Mouse (Mus musculus) forebrain, embryonic 16.5 days (tissue): ENCODE results near the gene Ncor2. TPM values are rescaled to one million over a fixed set of nuclear protein-coding genes. Genes with fewer than 3 reads are reported as not detected.

Source experiments
- ATAC-seq: fragments of 200-750 bp; cut with Nextera tagmentation; 2 replicates; pipeline ENCODE4 v1.8.0; 2017; ENCODE audit warnings: mild to moderate bottlenecking, moderate library complexity
- H3K27ac ChIP-seq: fragments of 300-500 bp; sonication (generic); 2 replicates; pipeline ENCODE4 v1.5.1; 2014; ENCODE audit warnings: low read length, control low read depth
- H3K27me3 ChIP-seq: fragments of 300-500 bp; sonication (generic); replicated peaks from 2 replicates; pipeline ENCODE4 v1.6.1; 2014; ENCODE audit warnings: low read length; ENCODE audit not compliant: control insufficient read depth, insufficient read depth
- H3K36me3 ChIP-seq: fragments of 300-500 bp; sonication (generic); 2 replicates; pipeline ENCODE4 v1.6.1; 2014; ENCODE audit not compliant: control insufficient read depth, insufficient read depth
- H3K4me1 ChIP-seq: fragments of 300-500 bp; sonication (generic); replicated peaks from 2 replicates; pipeline ENCODE4 v1.6.1; 2014; ENCODE audit warnings: low read length; ENCODE audit not compliant: control insufficient read depth, insufficient read depth
- H3K4me2 ChIP-seq: fragments of 300-500 bp; sonication (generic); 2 replicates; pipeline ENCODE4 v1.6.1; 2014; ENCODE audit warnings: mild to moderate bottlenecking, low read length, control low read depth
- H3K4me3 ChIP-seq: fragments of 300-500 bp; sonication (generic); replicated peaks from 2 replicates; pipeline ENCODE4 v1.5.1; 2014; ENCODE audit warnings: mild to moderate bottlenecking, low read length, control low read depth
- H3K9ac ChIP-seq: fragments of 300-500 bp; sonication (generic); replicated peaks from 2 replicates; pipeline ENCODE4 v1.6.1; 2014; ENCODE audit warnings: low read depth, low read length, control low read depth
- H3K9me3 ChIP-seq: fragments of 300-500 bp; sonication (generic); 2 replicates; pipeline ENCODE4 v1.6.1; 2016; ENCODE audit warnings: low read length; ENCODE audit not compliant: control insufficient read depth
- WGBS: fragments of 180-500 bp; shearing (Covaris S2); extraction: QIAGEN DNeasy Blood & Tissue Kit; methylation state at CpG from one replicate; pipeline ENCODE4 v1.1.7; 2014; 5-methylcytosine and 5-hydroxymethylcytosine counted together
- polyA plus RNA-seq: library from polyadenylated mRNA; unstranded; fragments of >200 nt; fragmentation: Nextera tagmentation; extraction: Ambion mirVana; gene quantifications from 2 replicates; pipeline ENCODE4 v1.2.1, GENCODE M21; 2015

Gene Ncor2
- polyA plus RNA-seq, 1 experiment from 2014 or later = 26.5 TPM

DNA sequence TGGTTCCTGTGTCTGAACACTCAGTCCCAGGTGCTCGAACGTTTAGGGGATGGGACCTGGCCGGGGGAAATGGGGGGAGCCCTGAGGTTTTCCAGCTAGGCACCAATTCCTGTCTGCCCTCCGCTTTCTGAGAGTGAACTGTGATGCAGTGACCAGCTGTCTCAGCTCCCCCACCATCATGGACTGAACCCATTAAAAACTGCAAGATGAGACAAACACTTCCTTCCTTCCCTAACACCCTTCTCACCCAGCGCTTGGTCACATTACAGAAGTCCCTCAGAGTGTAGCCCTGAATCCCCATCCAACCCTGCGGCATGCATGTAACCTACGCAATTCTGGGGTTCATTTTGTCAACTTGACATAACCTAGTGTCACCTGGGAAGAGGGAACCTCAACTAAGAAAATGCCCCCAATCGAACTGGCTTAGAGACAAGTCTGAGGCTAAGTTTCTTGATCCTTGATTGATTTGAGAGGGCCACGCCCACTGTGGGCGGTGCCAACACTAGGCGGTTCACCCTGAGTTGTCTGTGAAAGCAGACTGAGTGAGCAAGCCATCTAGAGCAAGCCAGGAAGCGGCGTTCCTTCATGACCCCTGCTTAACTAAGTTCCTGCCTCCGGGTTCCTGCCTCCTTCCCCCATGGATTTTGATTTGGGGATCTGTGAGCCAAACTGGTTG is 41.9 kb downstream of the Ncor2 start:
- Histone ChIP-seq H3K36me3 (no peaks in the 10 kb centered on the region), H3K4me3 (no peak overlapping the region), H3K4me2 (no peak overlapping the region), H3K9ac (0 out of 2 replicates have a peak overlapping the region, but pooled peaks have one; percentile 3), H3K27ac (peak overlapping the region; percentile 65), H3K9me3 (no peaks in the 10 kb centered on the region), H3K4me1 (peaks cover 85% of the 10 kb centered on the region), H3K27me3 (no peaks in the 10 kb centered on the region)
- no peak for ATAC-seq
- 42% methylated on average over 14 of the region's 14 CpGs for WGBS

GRCm38 (mm10) chr5:125136296-125136995 is 42.6 kb downstream of the Ncor2 start:
- Histone ChIP-seq H3K36me3 (no peaks in the 10 kb centered on the region), H3K4me1 (peaks cover 85% of the 10 kb centered on the region), H3K4me2 (no peak overlapping the region), H3K27ac (peak overlapping the region; percentile 65), H3K9me3 (no peaks in the 10 kb centered on the region), H3K4me3 (no peak overlapping the region), H3K27me3 (no peaks in the 10 kb centered on the region), H3K9ac (peak overlapping the region; percentile 3; the same call in 1 of the 2 replicates)
- ATAC-seq = no peak
- 70% methylated on average over 5 of the region's 5 CpGs for WGBS

- Histone ChIP-seq H3K4me1 (peaks cover 85% of the 10 kb centered on the region), H3K27ac (peak overlapping the region; percentile 92), H3K27me3 (no peaks in the 10 kb centered on the region), H3K9ac (peak overlapping the region; percentile 43), H3K4me2 (no peak overlapping the region), H3K36me3 (no peaks in the 10 kb centered on the region), H3K4me3 (no peak overlapping the region), H3K9me3 (no peaks in the 10 kb centered on the region)
- peak; percentile 84 for ATAC-seq
- 7% methylated on average over 11 of the region's 11 CpGs for WGBS
These were observed 44.1 kb downstream of the Ncor2 start for GRCm38 (mm10) chr5:125134795-125135468.

GRCm38 (mm10) chr5:125134391-125134790 is 44.6 kb downstream of the Ncor2 start:
- ATAC-seq = peak; percentile 43
- Histone ChIP-seq H3K4me3 (no peak overlapping the region), H3K4me1 (peaks cover 85% of the 10 kb centered on the region), H3K9me3 (no peaks in the 10 kb centered on the region), H3K27ac (peak overlapping the region; percentile 92), H3K4me2 (0 out of 2 replicates have a peak overlapping the region, but pooled peaks have one; percentile 16), H3K36me3 (no peaks in the 10 kb centered on the region), H3K27me3 (no peaks in the 10 kb centered on the region), H3K9ac (peak overlapping the region; percentile 35; the same call in 1 of the 2 replicates)
- 19% methylated on average over 7 of the region's 7 CpGs for WGBS

GRCm38 (mm10) chr5:125133651-125134050 is 45.4 kb downstream of the Ncor2 start:
- WGBS = 12% methylated on average over 4 of the region's 4 CpGs
- no peak overlapping the region for H3K4me3 ChIP-seq
- no peak for ATAC-seq
- no peaks in the 10 kb centered on the region for H3K27me3 ChIP-seq
- no peaks in the 10 kb centered on the region for H3K36me3 ChIP-seq
- H3K4me1 ChIP-seq = peaks cover 85% of the 10 kb centered on the region
- no peak overlapping the region for H3K4me2 ChIP-seq
- H3K27ac ChIP-seq = peak overlapping the region; percentile 92
- no peak overlapping the region for H3K9ac ChIP-seq
- no peaks in the 10 kb centered on the region for H3K9me3 ChIP-seq

DNA sequence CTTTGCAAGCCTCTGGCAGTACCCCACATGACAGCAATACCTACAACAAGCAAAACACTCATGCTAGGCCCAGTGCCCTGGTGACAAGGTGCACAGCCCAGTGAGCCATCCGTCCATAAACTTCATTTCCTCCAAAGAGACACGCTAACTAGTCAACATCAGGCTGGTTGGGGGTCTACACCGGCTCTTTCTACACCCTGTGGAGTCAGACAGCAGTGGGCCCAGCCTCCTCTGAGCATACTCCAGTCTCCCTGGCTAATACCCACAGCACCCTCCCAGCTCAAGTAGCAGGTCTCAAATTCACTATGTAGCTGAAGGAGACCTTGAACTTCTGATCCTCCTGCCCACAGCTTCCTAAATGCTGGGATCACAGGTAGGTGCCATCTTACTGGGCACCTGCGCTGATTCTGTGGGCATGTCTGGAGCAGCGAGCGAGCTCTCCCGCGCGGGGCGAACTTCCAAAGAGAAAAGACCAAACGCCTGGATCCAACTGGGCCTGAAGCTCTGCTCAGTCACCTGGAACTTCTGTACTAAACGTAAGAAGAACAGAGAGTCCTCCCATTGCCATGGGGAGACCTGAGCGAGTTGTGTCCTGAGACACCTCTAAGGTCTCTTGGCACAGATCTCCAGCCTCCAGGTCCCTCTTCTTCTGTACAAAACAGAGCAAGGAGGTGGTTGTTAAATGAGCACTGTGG is 46.3 kb downstream of the Ncor2 start:
- no peak overlapping the region; the same call in 1 of the 2 replicates for H3K27ac ChIP-seq
- H3K9ac ChIP-seq = no peak overlapping the region
- peaks cover 90% of the 10 kb centered on the region for H3K4me1 ChIP-seq
- no peaks in the 10 kb centered on the region for H3K9me3 ChIP-seq
- no peak overlapping the region for H3K4me2 ChIP-seq
- H3K36me3 ChIP-seq = no peaks in the 10 kb centered on the region
- WGBS = 92% methylated on average over 13 of the region's 13 CpGs
- no peak for ATAC-seq
- no peak overlapping the region for H3K4me3 ChIP-seq
- H3K27me3 ChIP-seq = no peaks in the 10 kb centered on the region

DNA sequence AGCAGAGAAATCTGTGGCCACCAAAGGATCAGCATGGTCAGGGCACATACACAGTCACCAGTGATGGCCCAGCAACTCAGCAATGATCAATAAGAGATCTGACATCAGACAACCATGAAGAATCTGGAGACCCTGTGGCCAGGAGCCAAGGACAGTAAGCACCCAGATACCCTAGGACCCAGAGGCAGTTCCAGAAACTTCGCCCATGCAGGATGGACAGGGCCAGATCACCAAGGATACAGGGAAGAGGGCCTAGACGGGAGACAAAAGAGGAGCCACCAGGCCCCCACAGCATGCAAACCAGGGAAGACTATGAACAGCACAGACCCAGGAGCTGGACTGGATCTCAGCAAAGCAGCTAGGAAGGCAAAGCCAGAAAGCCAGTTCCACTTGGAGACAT is 47.0 kb downstream of the Ncor2 start:
- H3K36me3 ChIP-seq = no peaks in the 10 kb centered on the region
- no peaks in the 10 kb centered on the region for H3K27me3 ChIP-seq
- ATAC-seq = no peak
- H3K4me2 ChIP-seq = no peak overlapping the region
- no peak overlapping the region for H3K9ac ChIP-seq
- no peak overlapping the region for H3K4me3 ChIP-seq
- H3K27ac ChIP-seq = 0 out of 2 replicates have a peak overlapping the region, but pooled peaks have one; percentile 2
- H3K9me3 ChIP-seq = no peaks in the 10 kb centered on the region
- WGBS = 56% methylated on average over 2 of the region's 2 CpGs
- H3K4me1 ChIP-seq = peaks cover 83% of the 10 kb centered on the region

DNA sequence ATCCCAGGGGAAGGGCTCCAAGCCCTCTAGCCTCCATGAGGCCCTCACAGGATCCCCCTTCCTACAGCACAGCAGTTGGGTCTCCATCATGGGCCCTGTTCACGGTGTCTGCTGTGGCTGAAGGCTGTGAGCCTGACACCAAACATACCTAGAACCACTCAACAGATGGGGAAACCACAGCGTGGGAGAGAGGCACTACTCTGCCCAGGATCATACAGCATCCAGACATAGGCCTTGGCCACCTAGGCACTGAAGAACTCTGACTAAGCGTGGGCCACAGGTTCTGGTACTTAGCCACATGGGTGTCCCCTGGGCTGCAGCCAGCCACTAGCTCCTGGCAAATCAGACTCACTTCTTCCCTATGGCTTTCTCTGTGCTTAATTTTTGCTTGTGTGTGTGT is 48.6 kb downstream of the Ncor2 start:
- Histone ChIP-seq H3K9ac (no peak overlapping the region), H3K27me3 (no peaks in the 10 kb centered on the region), H3K4me3 (no peak overlapping the region), H3K4me2 (no peak overlapping the region), H3K4me1 (peaks cover 78% of the 10 kb centered on the region), H3K36me3 (no peaks in the 10 kb centered on the region), H3K9me3 (no peaks in the 10 kb centered on the region), H3K27ac (no peak overlapping the region)
- 65% methylated on average over 3 of the region's 3 CpGs for WGBS
- no peak for ATAC-seq
